Mouse (Mus musculus): Measurements from ENCODE around the gene Tcf25. TPM values are rescaled to one million over a fixed set of nuclear protein-coding genes. Genes with fewer than 3 reads are reported as not detected.

The Tcf25 gene
- 356 TPM for polyA plus RNA-seq (2017; shearing (Covaris generic))

DNA sequence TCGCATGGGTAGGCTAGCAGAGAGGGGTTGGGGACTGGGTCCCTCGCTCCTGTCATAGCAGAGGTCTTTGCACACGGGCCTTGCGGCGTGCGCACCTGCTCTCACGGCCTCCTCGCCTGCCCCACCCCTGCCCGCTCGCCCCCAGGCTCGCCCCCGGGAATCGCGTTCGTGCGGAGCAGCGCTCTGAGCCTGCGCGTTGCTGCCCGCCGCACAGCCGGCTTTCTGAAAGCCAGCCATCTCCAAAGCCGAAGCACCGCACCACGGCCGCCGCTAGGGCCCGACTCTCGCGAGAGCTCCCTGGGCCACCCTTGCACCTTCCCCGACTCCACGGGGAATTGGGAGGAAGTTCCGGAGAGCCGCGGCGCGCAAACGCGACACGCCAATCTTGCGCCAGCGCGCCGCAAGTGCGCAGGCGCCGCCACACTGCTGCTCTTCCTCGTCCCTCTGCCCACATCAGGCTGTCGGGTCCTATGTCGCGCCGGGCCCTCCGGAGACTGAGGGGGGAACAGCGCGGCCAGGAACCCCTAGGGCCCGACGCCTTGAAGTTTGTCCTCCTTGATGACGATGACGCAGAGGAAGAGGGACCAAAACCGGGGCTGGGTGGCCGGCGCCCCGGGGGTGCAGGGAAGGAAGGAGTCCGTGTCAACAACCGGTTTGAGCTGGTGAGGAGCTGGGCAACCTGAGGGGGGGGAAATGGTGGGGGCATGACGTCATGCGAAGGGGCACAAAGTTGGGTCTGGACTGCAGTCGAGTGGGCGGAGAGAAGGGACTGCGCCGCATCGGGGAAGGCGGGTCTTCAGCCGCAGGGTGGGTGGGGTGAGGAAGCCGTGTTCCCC lies at the start of gene Tcf25:
Gene Tcf25 (plus strand): TSS at position 351 of the 836 bp plus-strand sequence.

DNA sequence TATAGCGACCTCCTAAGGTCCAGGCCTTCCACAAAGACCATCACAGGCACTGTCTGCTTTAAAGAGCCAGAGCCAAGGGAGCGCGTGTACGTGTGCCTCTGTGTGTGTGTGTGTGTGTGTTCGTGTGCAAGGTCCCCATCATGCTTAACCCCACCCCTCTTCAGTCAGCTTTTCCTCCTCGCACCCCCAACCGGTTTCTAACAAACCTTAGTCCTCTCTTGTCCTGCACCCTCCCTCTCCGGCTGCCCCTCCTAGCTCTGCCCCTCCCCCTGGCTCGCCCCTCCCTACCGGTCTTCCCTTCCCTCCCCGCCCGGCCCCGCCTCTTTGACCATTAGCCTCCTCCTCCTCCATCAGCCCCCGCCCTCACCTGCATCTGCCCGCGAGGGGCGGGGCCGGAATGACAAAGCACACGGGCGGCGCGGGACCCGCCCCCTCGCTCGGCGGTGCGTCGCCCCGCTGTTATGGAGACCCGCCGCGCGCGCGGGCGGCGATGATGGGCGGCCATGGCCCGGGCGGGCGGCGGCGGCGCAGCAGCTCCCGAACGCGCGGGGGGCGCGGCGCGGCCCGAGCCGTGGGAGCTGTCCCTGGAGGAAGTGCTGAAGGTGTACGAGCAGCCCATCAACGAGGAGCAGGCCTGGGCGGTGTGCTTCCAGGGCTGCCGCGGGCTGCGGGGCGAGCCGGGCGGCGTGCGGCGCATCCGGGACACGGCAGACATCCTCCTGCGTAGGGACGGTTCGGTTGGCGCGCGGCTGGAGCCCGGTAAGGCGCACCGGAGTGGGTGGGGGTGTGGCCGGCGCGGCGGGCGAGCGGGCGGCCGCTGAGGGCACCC lies 41.1 kb upstream of the Tcf25 start, which contains the start of gene Spire2:
Gene Spire2 (plus strand): TSS at position 452 of the 829 bp plus-strand sequence.

DNA sequence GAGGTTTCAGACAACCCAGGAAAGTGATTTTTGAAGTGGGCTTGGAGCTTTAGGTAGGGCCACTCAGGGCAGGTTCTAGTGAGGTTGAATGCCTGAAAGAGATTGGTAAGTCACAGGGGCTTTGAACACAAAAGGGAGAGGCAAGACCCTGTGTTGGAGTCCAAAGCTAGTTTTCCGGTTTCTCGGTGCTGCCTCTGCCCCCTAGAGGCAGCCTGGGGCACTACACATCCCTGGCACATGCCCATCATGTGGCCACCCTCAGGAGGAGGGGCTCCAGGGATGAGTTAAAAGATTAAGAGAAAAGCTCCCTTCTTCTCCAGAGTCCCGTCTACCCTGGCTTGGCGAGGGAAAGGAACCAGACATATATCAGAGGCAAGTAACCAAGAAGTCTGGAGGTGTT lies 33.2 kb downstream of the Tcf25 start, which contains the start of gene Mc1r:
Gene Mc1r (plus strand): TSS at position 322 of the 400 bp plus-strand sequence.

GRCm38 (mm10) chr8:123411246-123411645 lies 37.7 kb downstream of the Tcf25 start, which contains the start of gene Tubb3:
Tubb3 (plus strand) TSS chr8:123411424.

GRCm38 (mm10) chr8:123423441-123423840 lies 49.9 kb downstream of the Tcf25 start, which contains the start of gene Def8:
Def8 (plus strand) TSS chr8:123423527.

Other genes starting within 250 kb of the Tcf25 start
- gene Sult5a1, start 215.4 kb upstream of the Tcf25 start, polyA plus RNA-seq (2017; shearing (Covaris generic)) = not detected
- gene Dpep1, start 187.5 kb upstream of the Tcf25 start, polyA plus RNA-seq (2017; shearing (Covaris generic)) = not detected
- gene Chmp1a, start 161.0 kb upstream of the Tcf25 start, polyA plus RNA-seq (2017; shearing (Covaris generic)) = 264 TPM
- gene Spata33, start 160.9 kb upstream of the Tcf25 start, polyA plus RNA-seq (2017; shearing (Covaris generic)) = not detected
- 26.3 TPM for gene Cdk10, start 148.9 kb upstream of the Tcf25 start, polyA plus RNA-seq (2017; shearing (Covaris generic))
- 6.6 TPM for gene Spata2l, start 137.5 kb upstream of the Tcf25 start, polyA plus RNA-seq (2017; shearing (Covaris generic))
- 13.7 TPM for gene Zfp276, start 119.6 kb upstream of the Tcf25 start, polyA plus RNA-seq (2017; shearing (Covaris generic))
- gene Vps9d1, start 119.4 kb upstream of the Tcf25 start, polyA plus RNA-seq (2017; shearing (Covaris generic)) = 16.4 TPM
- gene Fanca, start 55.2 kb upstream of the Tcf25 start, polyA plus RNA-seq (2017; shearing (Covaris generic)) = 7.4 TPM
- gene Spire2, start 41.0 kb upstream of the Tcf25 start, polyA plus RNA-seq (2017; shearing (Covaris generic)) = not detected
- gene Mc1r, start 33.4 kb downstream of the Tcf25 start, polyA plus RNA-seq (2017; shearing (Covaris generic)) = 0.07 TPM
- gene Tubb3, start 37.7 kb downstream of the Tcf25 start, polyA plus RNA-seq (2017; shearing (Covaris generic)) = 0.33 TPM
- gene Def8, start 49.8 kb downstream of the Tcf25 start, polyA plus RNA-seq (2017; shearing (Covaris generic)) = 19.8 TPM
- 65.8 TPM for gene Afg3l1, start 104.2 kb downstream of the Tcf25 start, polyA plus RNA-seq (2017; shearing (Covaris generic))
- not detected for gene Dbndd1, start 141.7 kb downstream of the Tcf25 start, polyA plus RNA-seq (2017; shearing (Covaris generic))
- 8.3 TPM for gene Gas8, start 145.1 kb downstream of the Tcf25 start, polyA plus RNA-seq (2017; shearing (Covaris generic))